Mouse (Mus musculus) spleen, adult 2 months (tissue): Measurements from ENCODE around the gene Fam196b.

Source experiments
- CTCF ChIP-seq: fragments of 200-500 bp; IDR thresholded peaks from 2 replicates; pipeline ENCODE4 v1.5.1; 2011; ENCODE audit warnings: mild to moderate bottlenecking, inconsistent platforms; ENCODE audit not compliant: insufficient read depth, insufficient read length, insufficient replicate concordance; ENCODE audit errors: extremely low read depth
- POLR2A ChIP-seq: fragments of 200-500 bp; IDR thresholded peaks from 2 replicates; pipeline ENCODE4 v1.6.1; 2011; ENCODE audit warnings: low read depth, low read length, inconsistent platforms

DNA sequence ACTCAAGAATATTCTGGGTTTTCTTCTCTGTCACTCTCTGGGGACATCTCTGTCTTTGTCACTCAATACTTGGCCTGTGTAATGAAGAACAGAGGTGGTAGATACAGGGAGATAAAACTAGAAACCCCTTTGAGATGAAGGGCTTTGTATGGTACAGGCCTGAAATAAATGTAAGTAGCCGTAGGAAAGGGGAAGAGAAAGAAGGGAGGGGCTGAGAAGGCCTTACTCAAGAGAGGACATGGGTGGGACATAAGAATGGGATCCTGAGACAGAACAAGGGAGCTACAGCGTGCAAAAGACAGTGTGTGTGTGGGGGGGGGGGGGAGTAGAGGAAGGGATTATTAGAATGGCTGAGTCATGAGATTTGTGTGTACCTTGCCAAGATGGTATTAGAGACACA is 5.3 kb upstream of the Fam196b start:
- TF ChIP-seq CTCF (no peak), POLR2A (no peak)
